Mouse (Mus musculus) brain, embryonic 14.5 days (tissue): ENCODE results near the gene Camsap2.

Experiments
- CTCF ChIP-seq: fragments of 200-500 bp; IDR thresholded peaks from 2 replicates; pipeline ENCODE4 v1.5.1; 2012; ENCODE audit warnings: inconsistent platforms, mild to moderate bottlenecking, moderate library complexity, borderline replicate concordance; ENCODE audit not compliant: insufficient read depth, insufficient read length; ENCODE audit errors: extremely low read depth
- POLR2A ChIP-seq: fragments of 200-500 bp; IDR thresholded peaks from 2 replicates; pipeline ENCODE4 v1.6.1; 2012; ENCODE audit warnings: mild to moderate bottlenecking, inconsistent platforms, borderline replicate concordance; ENCODE audit not compliant: poor library complexity, insufficient read depth, insufficient read length, severe bottlenecking; ENCODE audit errors: extremely low read depth

GRCm38 (mm10) chr1:136328640-136329039, 17.3 kb downstream of the Camsap2 start:
- TF ChIP-seq CTCF: no peak
- no peak for TF ChIP-seq POLR2A
